Mouse (Mus musculus): ENCODE measurements around the gene Rusc2. TPM values are rescaled to one million over a fixed set of nuclear protein-coding genes. Genes with fewer than 3 reads are reported as not detected.

The Rusc2 gene
- polyA plus RNA-seq, 1 experiment from 2014 or later: 11.8 TPM

DNA sequence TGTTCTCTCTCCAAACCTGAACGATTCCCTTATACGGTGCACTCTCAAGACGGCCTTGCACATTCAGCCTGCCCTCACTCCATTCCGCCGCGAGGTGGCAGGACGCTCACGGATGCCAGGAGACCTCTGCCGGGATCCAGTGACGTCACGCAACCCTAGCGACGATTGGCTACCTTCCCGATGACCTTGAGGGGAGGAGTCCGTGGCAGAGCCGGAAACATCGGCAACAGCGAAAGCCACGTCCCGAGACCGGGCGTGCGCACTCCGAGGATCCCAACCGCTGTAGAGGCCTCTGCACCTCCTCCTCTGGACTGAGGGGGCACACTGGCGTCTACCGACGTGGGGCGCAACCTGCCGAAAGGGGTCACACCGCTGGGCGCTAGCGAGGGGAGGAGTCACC is 60.3 kb downstream of the Rusc2 start:
- H3K36me3 ChIP-seq (ENCODE audit: control insufficient read depth, insufficient read depth, low read length): peaks cover 9% of the 10 kb centered on the region; the same call in 1 of the 2 replicates
- peak overlapping the region; percentile 98 for H3K9ac ChIP-seq (ENCODE audit: low read depth, low read length)
- peak overlapping the region; percentile 86 for H3K4me3 ChIP-seq (ENCODE audit: low read length)
- WGBS: under 1% methylated on average over 33 of the region's 33 CpGs
- H3K27ac ChIP-seq (ENCODE audit: low read length): peak overlapping the region; percentile 95
- H3K27me3 ChIP-seq (replicated peaks; ENCODE audit: control insufficient read depth, insufficient read depth, low read length): no peaks in the 10 kb centered on the region
- H3K9me3 ChIP-seq (ENCODE audit: control insufficient read depth, low read length): no peaks in the 10 kb centered on the region
- peak overlapping the region; percentile 75 for H3K4me2 ChIP-seq (ENCODE audit: low read depth, low read length)
- peak; percentile 92 for ATAC-seq
- peaks cover 9% of the 10 kb centered on the region for H3K4me1 ChIP-seq (ENCODE audit: control insufficient read depth, insufficient read depth, low read length)

DNA sequence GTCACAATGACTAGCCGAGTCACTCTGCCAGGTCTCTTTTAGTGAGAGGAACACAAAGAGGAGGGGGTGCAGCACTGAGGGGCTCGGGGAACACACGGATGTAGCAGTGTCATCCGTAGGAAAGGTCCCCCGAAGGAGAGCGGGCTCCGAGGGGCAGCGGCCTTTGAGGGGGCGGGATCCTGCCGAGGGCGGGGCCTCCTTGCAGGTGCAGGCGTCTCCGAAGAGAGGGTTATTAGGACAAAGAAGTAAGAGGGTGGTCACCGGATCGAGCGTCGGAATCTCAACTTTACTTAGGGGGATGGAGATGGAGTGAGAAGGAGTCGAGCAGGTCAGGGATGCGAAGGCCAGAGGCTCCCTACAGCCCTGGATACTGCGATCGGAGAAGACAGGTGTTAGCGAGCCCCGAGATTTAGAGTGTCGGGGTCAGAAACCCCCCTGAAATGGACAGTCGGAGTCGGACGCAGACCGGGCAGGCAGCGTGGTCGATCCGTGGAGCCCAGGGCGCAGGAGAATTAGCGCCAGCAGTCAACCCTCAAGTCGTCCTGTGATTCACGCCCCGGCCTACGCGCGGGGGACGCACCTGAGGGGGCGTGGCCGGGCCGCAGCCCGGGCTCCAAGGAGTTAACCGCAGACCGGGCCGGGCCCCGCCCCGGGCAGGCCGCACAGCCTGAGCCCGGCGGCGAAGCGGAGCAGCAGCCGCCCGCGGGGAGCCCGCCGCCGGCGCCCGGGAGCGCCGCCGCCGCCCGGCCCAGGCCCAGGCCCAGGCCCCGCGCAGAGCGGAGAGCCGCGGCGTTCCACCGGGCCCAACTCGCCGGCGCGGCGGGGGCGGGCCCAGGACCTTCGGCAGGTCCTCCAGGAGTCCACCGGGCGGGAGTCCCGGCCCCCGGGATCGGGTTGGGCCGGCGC is 60.9 kb downstream of the Rusc2 start:
- ATAC-seq: peak; percentile 85
- peak overlapping the region; percentile 98 for H3K9ac ChIP-seq (ENCODE audit: low read depth, low read length)
- no peaks in the 10 kb centered on the region for H3K9me3 ChIP-seq (ENCODE audit: control insufficient read depth, low read length)
- H3K36me3 ChIP-seq (ENCODE audit: control insufficient read depth, insufficient read depth, low read length): peaks cover 9% of the 10 kb centered on the region; the same call in 1 of the 2 replicates
- peak overlapping the region; percentile 75 for H3K4me2 ChIP-seq (ENCODE audit: low read depth, low read length)
- under 1% methylated on average over 74 of the region's 88 CpGs for whole genome bisulfite sequencing
- peaks cover 9% of the 10 kb centered on the region for H3K4me1 ChIP-seq (ENCODE audit: control insufficient read depth, insufficient read depth, low read length)
- H3K27ac ChIP-seq (ENCODE audit: low read length): peak overlapping the region; percentile 95
- no peaks in the 10 kb centered on the region for H3K27me3 ChIP-seq (replicated peaks; ENCODE audit: control insufficient read depth, insufficient read depth, low read length)
- H3K4me3 ChIP-seq (ENCODE audit: low read length): peak overlapping the region; percentile 86

DNA sequence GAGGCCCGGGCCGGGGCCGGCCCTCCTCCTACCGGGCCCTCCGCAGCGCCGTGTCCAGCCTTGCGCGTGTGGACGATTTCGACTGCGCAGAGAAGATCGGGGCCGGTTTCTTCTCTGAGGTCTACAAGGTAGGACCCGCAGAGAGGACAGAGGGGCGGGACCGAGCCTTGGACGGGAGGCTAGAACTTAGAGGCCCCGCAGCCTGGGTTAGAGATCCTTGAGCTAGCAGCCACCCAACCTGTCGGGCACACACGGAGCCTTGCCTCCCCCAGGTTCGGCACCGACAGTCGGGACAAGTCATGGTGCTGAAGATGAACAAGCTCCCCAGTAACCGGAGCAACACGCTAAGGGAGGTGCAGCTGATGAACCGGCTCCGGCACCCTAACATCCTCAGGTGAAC is 61.7 kb downstream of the Rusc2 start:
- Histone ChIP-seq H3K9me3 (ENCODE audit: control insufficient read depth, low read length) (no peaks in the 10 kb centered on the region), H3K27ac (ENCODE audit: low read length) (peak overlapping the region; percentile 95), H3K36me3 (ENCODE audit: control insufficient read depth, insufficient read depth, low read length) (peaks cover 9% of the 10 kb centered on the region; the same call in 1 of the 2 replicates), H3K4me2 (ENCODE audit: low read depth, low read length) (peak overlapping the region; percentile 75), H3K4me3 (ENCODE audit: low read length) (peak overlapping the region; percentile 86), H3K9ac (ENCODE audit: low read depth, low read length) (peak overlapping the region; percentile 98), H3K27me3 (replicated peaks; ENCODE audit: control insufficient read depth, insufficient read depth, low read length) (no peaks in the 10 kb centered on the region), H3K4me1 (ENCODE audit: control insufficient read depth, insufficient read depth, low read length) (peaks cover 9% of the 10 kb centered on the region)
- ATAC-seq: peak; percentile 21; the same call in 1 of the 2 replicates
- WGBS: under 1% methylated on average over 28 of the region's 28 CpGs

DNA sequence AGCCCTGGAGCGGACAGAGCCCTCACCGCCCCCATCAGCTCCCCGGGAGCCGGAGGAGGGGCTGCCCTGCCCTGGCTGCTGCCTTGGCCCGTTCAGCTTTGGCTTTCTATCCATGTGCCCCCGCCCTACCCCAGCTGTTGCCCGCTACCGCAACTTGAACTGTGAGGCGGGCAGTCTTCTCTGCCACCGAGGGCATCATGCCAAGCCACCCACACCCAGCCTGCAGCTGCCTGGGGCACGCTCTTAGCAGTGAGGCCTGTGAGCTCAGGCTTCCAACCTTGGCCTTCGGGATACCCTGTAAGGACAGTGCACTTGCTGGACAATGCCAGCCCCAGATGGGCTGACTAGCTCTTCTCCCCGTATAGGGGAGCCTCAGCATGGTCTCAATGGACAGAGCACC is 65.5 kb downstream of the Rusc2 start:
- peaks cover 9% of the 10 kb centered on the region; the same call in 1 of the 2 replicates for H3K36me3 ChIP-seq (ENCODE audit: control insufficient read depth, insufficient read depth, low read length)
- H3K9me3 ChIP-seq (ENCODE audit: control insufficient read depth, low read length): no peaks in the 10 kb centered on the region
- no peak overlapping the region for H3K9ac ChIP-seq (ENCODE audit: low read depth, low read length)
- no peak overlapping the region for H3K4me3 ChIP-seq (ENCODE audit: low read length)
- peaks cover 5% of the 10 kb centered on the region; the same call in 1 of the 2 replicates for H3K27me3 ChIP-seq (replicated peaks; ENCODE audit: control insufficient read depth, insufficient read depth, low read length)
- H3K4me1 ChIP-seq (ENCODE audit: control insufficient read depth, insufficient read depth, low read length): peaks cover 11% of the 10 kb centered on the region
- no peak overlapping the region for H3K4me2 ChIP-seq (ENCODE audit: low read depth, low read length)
- H3K27ac ChIP-seq (ENCODE audit: low read length): no peak overlapping the region
- WGBS: 90% methylated on average over 13 of the region's 13 CpGs
- ATAC-seq: no peak

DNA sequence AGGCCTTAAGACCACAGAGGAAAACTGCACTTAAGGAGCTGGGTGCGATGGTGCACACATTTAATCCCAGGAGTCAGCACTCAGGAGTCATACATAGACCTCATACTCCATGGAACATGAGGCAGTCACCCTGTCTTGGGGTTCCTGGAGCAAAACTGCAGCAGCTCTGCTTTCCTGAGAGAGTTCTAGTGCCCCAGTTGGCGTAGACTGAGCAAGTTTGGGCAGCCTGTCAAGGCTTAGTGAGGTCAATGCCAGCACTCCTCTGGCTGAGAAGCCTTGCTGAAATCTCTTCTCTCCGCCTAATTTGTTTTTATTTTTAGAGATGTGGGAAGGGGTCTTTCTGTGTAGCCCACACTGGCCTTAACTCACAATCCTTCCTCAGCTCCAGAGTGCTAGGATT is 66.8 kb downstream of the Rusc2 start:
- Histone ChIP-seq H3K36me3 (ENCODE audit: control insufficient read depth, insufficient read depth, low read length) (peaks cover 9% of the 10 kb centered on the region; the same call in 1 of the 2 replicates), H3K4me3 (ENCODE audit: low read length) (no peak overlapping the region), H3K9me3 (ENCODE audit: control insufficient read depth, low read length) (no peaks in the 10 kb centered on the region), H3K4me2 (ENCODE audit: low read depth, low read length) (no peak overlapping the region), H3K4me1 (ENCODE audit: control insufficient read depth, insufficient read depth, low read length) (peaks cover 18% of the 10 kb centered on the region), H3K27me3 (replicated peaks; ENCODE audit: control insufficient read depth, insufficient read depth, low read length) (peaks cover 10% of the 10 kb centered on the region), H3K9ac (ENCODE audit: low read depth, low read length) (no peak overlapping the region), H3K27ac (ENCODE audit: low read length) (no peak overlapping the region)
- 87% methylated on average over 3 of the region's 3 CpGs for WGBS
- no peak for ATAC-seq

DNA sequence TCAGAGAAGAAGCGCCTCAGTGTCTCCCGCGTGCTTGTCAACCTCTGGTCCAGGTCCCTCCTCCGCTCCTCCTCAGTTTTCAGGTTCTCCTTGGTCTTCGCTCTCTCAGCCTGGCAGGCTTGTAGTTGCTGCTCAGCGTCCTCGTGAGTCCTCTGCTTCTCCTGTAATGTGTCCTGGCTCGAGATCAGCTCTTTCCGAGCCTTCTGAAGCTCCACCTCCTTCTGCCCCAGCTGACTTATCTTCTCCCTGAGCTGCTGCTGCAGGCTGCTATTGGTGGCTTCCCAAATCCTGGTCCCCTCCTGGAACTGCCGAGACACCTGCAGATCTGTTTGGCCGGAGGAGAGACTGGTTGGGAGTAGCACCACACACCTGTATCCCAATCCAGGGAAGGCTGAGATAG is 70.5 kb downstream of the Rusc2 start:
- no peak overlapping the region for H3K9ac ChIP-seq (ENCODE audit: low read depth, low read length)
- no peaks in the 10 kb centered on the region for H3K36me3 ChIP-seq (ENCODE audit: control insufficient read depth, insufficient read depth, low read length)
- H3K4me1 ChIP-seq (ENCODE audit: control insufficient read depth, insufficient read depth, low read length): peaks cover 11% of the 10 kb centered on the region
- H3K27ac ChIP-seq (ENCODE audit: low read length): no peak overlapping the region
- no peak for ATAC-seq
- H3K4me3 ChIP-seq (ENCODE audit: low read length): no peak overlapping the region
- WGBS: 38% methylated on average over 11 of the region's 11 CpGs
- H3K27me3 ChIP-seq (replicated peaks; ENCODE audit: control insufficient read depth, insufficient read depth, low read length): peaks cover 20% of the 10 kb centered on the region
- H3K4me2 ChIP-seq (ENCODE audit: low read depth, low read length): no peak overlapping the region
- no peaks in the 10 kb centered on the region for H3K9me3 ChIP-seq (ENCODE audit: control insufficient read depth, low read length)

DNA sequence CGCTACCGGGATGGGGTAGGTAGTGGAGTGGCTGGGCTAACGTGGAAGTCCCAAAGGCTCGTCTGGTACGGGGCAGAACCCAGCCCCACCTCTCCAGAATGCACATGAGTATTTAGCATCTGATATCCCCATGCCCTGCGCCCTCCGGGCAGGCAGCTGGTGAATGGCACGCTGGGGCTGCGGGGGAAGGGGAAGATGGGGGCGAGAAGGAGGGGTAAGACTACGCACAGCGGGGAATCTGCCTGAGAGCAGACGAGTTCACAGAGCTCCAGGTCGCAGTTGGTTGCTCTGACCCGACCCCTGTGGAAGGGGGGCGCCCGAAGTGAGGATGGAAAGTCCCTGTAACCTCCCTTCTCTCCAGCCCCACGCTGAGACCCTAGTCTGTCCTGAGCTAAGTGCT is 71.6 kb downstream of the Rusc2 start:
- 1% methylated on average over 18 of the region's 18 CpGs for WGBS
- H3K9ac ChIP-seq (ENCODE audit: low read depth, low read length): peak overlapping the region; percentile 59
- peak overlapping the region; percentile 47 for H3K4me2 ChIP-seq (ENCODE audit: low read depth, low read length)
- peak overlapping the region; percentile 21 for H3K4me3 ChIP-seq (ENCODE audit: low read length)
- H3K4me1 ChIP-seq (ENCODE audit: control insufficient read depth, insufficient read depth, low read length): peaks cover 11% of the 10 kb centered on the region
- H3K27ac ChIP-seq (ENCODE audit: low read length): no peak overlapping the region
- H3K9me3 ChIP-seq (ENCODE audit: control insufficient read depth, low read length): no peaks in the 10 kb centered on the region
- H3K27me3 ChIP-seq (replicated peaks; ENCODE audit: control insufficient read depth, insufficient read depth, low read length): peaks cover 20% of the 10 kb centered on the region
- H3K36me3 ChIP-seq (ENCODE audit: control insufficient read depth, insufficient read depth, low read length): no peaks in the 10 kb centered on the region
- no peak for ATAC-seq

DNA sequence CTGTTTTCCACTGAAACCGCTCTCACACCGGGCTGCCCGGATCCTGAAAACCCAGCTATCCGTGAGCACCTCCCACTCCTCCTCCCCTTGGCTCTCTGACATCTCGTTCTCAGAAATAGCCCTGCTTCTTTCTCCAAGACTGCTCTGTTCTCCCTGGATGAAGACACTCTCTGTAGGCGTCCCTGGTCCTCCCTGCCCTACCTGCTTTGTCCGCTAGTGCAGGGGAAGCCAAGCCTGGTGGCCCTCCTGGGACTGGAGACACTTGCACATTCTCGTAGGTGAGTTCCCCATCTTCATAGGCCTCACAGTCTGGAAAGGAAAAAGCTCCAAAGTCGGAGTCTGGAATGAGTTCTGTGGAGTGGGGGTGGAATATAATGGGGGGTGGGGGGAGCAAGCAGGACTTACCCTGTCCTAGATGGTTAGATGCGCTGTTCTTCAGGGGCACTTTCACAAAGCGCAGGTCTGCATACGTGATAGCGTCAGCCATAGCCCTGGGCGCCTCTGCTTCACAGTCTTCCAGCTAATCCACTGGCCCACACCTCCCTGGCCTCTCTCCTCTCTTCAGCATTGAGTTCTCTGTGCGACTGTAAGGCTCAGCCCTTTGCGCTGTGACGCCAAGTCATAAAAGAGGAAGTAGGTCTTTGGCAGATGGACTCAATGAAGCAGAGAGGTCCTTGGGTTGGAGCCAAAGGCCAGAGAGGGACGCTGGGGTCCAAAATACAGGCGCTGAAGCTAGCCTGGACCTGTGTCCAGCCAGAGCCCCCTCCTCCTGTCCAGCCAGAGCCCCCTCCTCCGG is 72.5 kb downstream of the Rusc2 start, which contains the start of gene Cd72:
Gene Cd72, minus strand, starts transcription at position 588 of the 796 bp plus-strand sequence.
- Histone ChIP-seq H3K4me3 (ENCODE audit: low read length) (peak within 1 kb of the TSS; percentile 21), H3K4me2 (ENCODE audit: low read depth, low read length) (peak within 1 kb of the TSS; percentile 47), H3K4me1 (ENCODE audit: control insufficient read depth, insufficient read depth, low read length) (peaks cover 11% of the 10 kb centered on the region), H3K36me3 (ENCODE audit: control insufficient read depth, insufficient read depth, low read length) (no peaks in the 10 kb centered on the region), H3K27ac (ENCODE audit: low read length) (no peak within 1 kb of the TSS), H3K27me3 (replicated peaks; ENCODE audit: control insufficient read depth, insufficient read depth, low read length) (peaks cover 20% of the 10 kb centered on the region), H3K9ac (ENCODE audit: low read depth, low read length) (peak within 1 kb of the TSS; percentile 59), H3K9me3 (ENCODE audit: control insufficient read depth, low read length) (no peaks in the 10 kb centered on the region)
- WGBS: 32% methylated on average over 20 of the region's 20 CpGs
- peak; percentile 48; the same call in 1 of the 2 replicates for ATAC-seq

DNA sequence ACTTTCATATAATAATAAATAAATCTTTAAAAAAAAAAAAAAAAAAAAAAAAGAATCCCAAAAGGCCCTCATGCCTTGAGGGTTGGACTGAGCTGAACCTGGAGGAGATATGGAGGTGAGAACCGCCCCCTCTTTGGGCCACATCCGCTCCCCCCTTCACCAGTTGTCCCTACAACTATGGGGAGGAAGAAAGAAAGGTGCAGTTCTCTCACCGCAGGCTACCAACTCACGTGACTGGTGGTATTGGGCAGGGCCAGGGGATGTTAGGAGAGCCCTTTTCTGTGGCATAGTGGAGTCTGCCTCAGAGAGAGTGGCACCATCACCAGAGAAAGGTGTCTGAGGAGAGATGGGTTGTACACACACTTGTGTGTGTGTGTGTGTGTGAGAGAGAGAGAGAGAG is 74.7 kb downstream of the Rusc2 start:
- Histone ChIP-seq H3K9me3 (ENCODE audit: control insufficient read depth, low read length) (no peaks in the 10 kb centered on the region), H3K4me2 (ENCODE audit: low read depth, low read length) (no peak overlapping the region), H3K36me3 (ENCODE audit: control insufficient read depth, insufficient read depth, low read length) (no peaks in the 10 kb centered on the region), H3K27ac (ENCODE audit: low read length) (no peak overlapping the region), H3K9ac (ENCODE audit: low read depth, low read length) (no peak overlapping the region), H3K4me3 (ENCODE audit: low read length) (no peak overlapping the region), H3K27me3 (replicated peaks; ENCODE audit: control insufficient read depth, insufficient read depth, low read length) (peaks cover 20% of the 10 kb centered on the region), H3K4me1 (ENCODE audit: control insufficient read depth, insufficient read depth, low read length) (peaks cover 11% of the 10 kb centered on the region)
- WGBS: 30% methylated on average over 4 of the region's 4 CpGs
- ATAC-seq: no peak

All from intestine, embryonic 16.5 days (tissue).